Mouse (Mus musculus): ENCODE measurements around the gene H1f0. TPM values are rescaled to one million over a fixed set of nuclear protein-coding genes. Genes with fewer than 3 reads are reported as not detected.

Gene H1f0
- polyA plus RNA-seq, 1 experiment from 2014 or later: 728 TPM

GRCm38 (mm10) chr15:79040501-79041416, 12.5 kb downstream of the H1f0 start:
- Histone ChIP-seq H3K4me2 (peak overlapping the region; percentile 56), H3K36me3 (peaks cover 14% of the 10 kb centered on the region), H3K4me1 (replicated peaks) (peaks cover 52% of the 10 kb centered on the region), H3K4me3 (replicated peaks) (peak overlapping the region; percentile 34), H3K27ac (no peak overlapping the region), H3K27me3 (peaks cover 36% of the 10 kb centered on the region), H3K9me3 (no peaks in the 10 kb centered on the region), H3K9ac (replicated peaks) (0 out of 2 replicates have a peak overlapping the region, but pooled peaks have one; percentile 27)
- WGBS: 20% methylated on average over 24 of the region's 24 CpGs
- ATAC-seq (ENCODE audit: insufficient number of reproducible peaks, insufficient read depth, low FRiP score, low TSS enrichment, low read depth): no peak

- WGBS: 71% methylated on average over 6 of the region's 6 CpGs
- peak within 1 kb of the TSS; percentile 60 for H3K9ac ChIP-seq (replicated peaks)
- ATAC-seq (ENCODE audit: insufficient number of reproducible peaks, insufficient read depth, low FRiP score, low TSS enrichment, low read depth): no peak
- peak within 1 kb of the TSS; percentile 99 for H3K4me2 ChIP-seq
- no peak within 1 kb of the TSS for H3K27ac ChIP-seq
- peak within 1 kb of the TSS; percentile 63 for H3K4me3 ChIP-seq (replicated peaks)
- peaks cover 6% of the 10 kb centered on the region for H3K36me3 ChIP-seq
- H3K9me3 ChIP-seq: no peaks in the 10 kb centered on the region
- H3K4me1 ChIP-seq (replicated peaks): peaks cover 52% of the 10 kb centered on the region
- peaks cover 36% of the 10 kb centered on the region for H3K27me3 ChIP-seq
Measured at GRCm38 (mm10) chr15:79041585-79041984, 13.3 kb downstream of the H1f0 start, which contains the start of gene Galr3. TSS of gene Galr3 (plus strand) at chr15:79041885.

- H3K9ac ChIP-seq (replicated peaks): peak overlapping the region; percentile 60
Measured at GRCm38 (mm10) chr15:79042721-79043491, 14.7 kb downstream of the H1f0 start.

GRCm38 (mm10) chr15:79044837-79045236, 16.6 kb downstream of the H1f0 start:
- H3K9ac ChIP-seq (replicated peaks): no peak overlapping the region
- H3K4me2 ChIP-seq: no peak overlapping the region
- 0% methylated on average over 4 of the region's 4 CpGs for WGBS
- no peaks in the 10 kb centered on the region for H3K9me3 ChIP-seq
- no peak for ATAC-seq (ENCODE audit: insufficient number of reproducible peaks, insufficient read depth, low FRiP score, low TSS enrichment, low read depth)
- no peak overlapping the region for H3K4me3 ChIP-seq (replicated peaks)
- H3K4me1 ChIP-seq (replicated peaks): peaks cover 35% of the 10 kb centered on the region
- H3K36me3 ChIP-seq: no peaks in the 10 kb centered on the region
- peaks cover 36% of the 10 kb centered on the region for H3K27me3 ChIP-seq
- H3K27ac ChIP-seq: no peak overlapping the region

More at GRCm38 (mm10) chr15:79042721-79043491, 14.7 kb downstream of the H1f0 start:
- Histone ChIP-seq H3K9me3 (no peaks in the 10 kb centered on the region), H3K36me3 (no peaks in the 10 kb centered on the region), H3K27me3 (peaks cover 36% of the 10 kb centered on the region), H3K4me3 (replicated peaks) (peak overlapping the region; percentile 63), H3K27ac (no peak overlapping the region), H3K4me1 (replicated peaks) (peaks cover 49% of the 10 kb centered on the region), H3K4me2 (peak overlapping the region; percentile 99)
- under 1% methylated on average over 93 of the region's 105 CpGs for WGBS
- no peak for ATAC-seq (ENCODE audit: insufficient number of reproducible peaks, insufficient read depth, low FRiP score, low TSS enrichment, low read depth)

GRCm38 (mm10) chr15:79048186-79048585, 19.9 kb downstream of the H1f0 start:
- H3K27me3 ChIP-seq: peaks cover 7% of the 10 kb centered on the region
- no peak overlapping the region for H3K27ac ChIP-seq
- peaks cover 22% of the 10 kb centered on the region for H3K4me1 ChIP-seq (replicated peaks)
- H3K9me3 ChIP-seq: no peaks in the 10 kb centered on the region
- ATAC-seq (ENCODE audit: insufficient number of reproducible peaks, insufficient read depth, low FRiP score, low TSS enrichment, low read depth): no peak
- WGBS: 33% methylated on average over 4 of the region's 4 CpGs
- H3K9ac ChIP-seq (replicated peaks): no peak overlapping the region
- no peak overlapping the region for H3K4me2 ChIP-seq
- no peak overlapping the region for H3K4me3 ChIP-seq (replicated peaks)
- peaks cover 21% of the 10 kb centered on the region for H3K36me3 ChIP-seq

GRCm38 (mm10) chr15:79050160-79050845, 22.1 kb downstream of the H1f0 start:
- H3K4me1 ChIP-seq (replicated peaks): peaks cover 10% of the 10 kb centered on the region; the same call in 1 of the 2 replicates

GRCm38 (mm10) chr15:79050964-79051363, 22.7 kb downstream of the H1f0 start:
- H3K36me3 ChIP-seq: peaks cover 48% of the 10 kb centered on the region
- H3K9me3 ChIP-seq: no peaks in the 10 kb centered on the region
- ATAC-seq (ENCODE audit: insufficient number of reproducible peaks, insufficient read depth, low FRiP score, low TSS enrichment, low read depth): no peak
- H3K9ac ChIP-seq (replicated peaks): no peak overlapping the region; the same call in 1 of the 2 replicates
- H3K4me3 ChIP-seq (replicated peaks): no peak overlapping the region
- WGBS: 83% methylated on average over 2 of the region's 2 CpGs
- no peaks in the 10 kb centered on the region for H3K27me3 ChIP-seq
- H3K4me2 ChIP-seq: no peak overlapping the region
- no peak overlapping the region for H3K27ac ChIP-seq
- H3K4me1 ChIP-seq (replicated peaks): 0 out of 2 replicates have a peak, but pooled peaks cover 9% of the 10 kb centered on the region

More at GRCm38 (mm10) chr15:79050160-79050845, 22.1 kb downstream of the H1f0 start:
- WGBS: 38% methylated on average over 9 of the region's 9 CpGs
- Histone ChIP-seq H3K4me3 (replicated peaks) (no peak overlapping the region), H3K27me3 (no peaks in the 10 kb centered on the region), H3K9me3 (no peaks in the 10 kb centered on the region), H3K4me2 (no peak overlapping the region), H3K9ac (replicated peaks) (no peak overlapping the region), H3K36me3 (peaks cover 42% of the 10 kb centered on the region), H3K27ac (no peak overlapping the region)
- peak; percentile 49; the same call in 1 of the 2 replicates for ATAC-seq (ENCODE audit: insufficient number of reproducible peaks, insufficient read depth, low FRiP score, low TSS enrichment, low read depth)

- peaks cover 56% of the 10 kb centered on the region for H3K36me3 ChIP-seq
- H3K4me1 ChIP-seq (replicated peaks): 0 out of 2 replicates have a peak, but pooled peaks cover 9% of the 10 kb centered on the region
- H3K4me2 ChIP-seq: no peak overlapping the region
- 69% methylated on average over 13 of the region's 13 CpGs for WGBS
- no peaks in the 10 kb centered on the region for H3K27me3 ChIP-seq
- ATAC-seq (ENCODE audit: insufficient number of reproducible peaks, insufficient read depth, low FRiP score, low TSS enrichment, low read depth): no peak
- no peaks in the 10 kb centered on the region for H3K9me3 ChIP-seq
- H3K27ac ChIP-seq: peak overlapping the region; percentile 20
- H3K4me3 ChIP-seq (replicated peaks): no peak overlapping the region
- H3K9ac ChIP-seq (replicated peaks): no peak overlapping the region; the same call in 1 of the 2 replicates
Measured at GRCm38 (mm10) chr15:79051461-79052360, 23.5 kb downstream of the H1f0 start.

GRCm38 (mm10) chr15:79052366-79052765, 24.1 kb downstream of the H1f0 start:
- H3K36me3 ChIP-seq: peaks cover 62% of the 10 kb centered on the region
- no peaks in the 10 kb centered on the region for H3K27me3 ChIP-seq
- no peaks in the 10 kb centered on the region for H3K9me3 ChIP-seq
- no peak overlapping the region for H3K4me2 ChIP-seq
- no peak overlapping the region for H3K9ac ChIP-seq (replicated peaks)
- 75% methylated on average over 2 of the region's 2 CpGs for WGBS
- H3K4me3 ChIP-seq (replicated peaks): no peak overlapping the region
- H3K27ac ChIP-seq: no peak overlapping the region
- 0 out of 2 replicates have a peak, but pooled peaks cover 9% of the 10 kb centered on the region for H3K4me1 ChIP-seq (replicated peaks)
- no peak for ATAC-seq (ENCODE audit: insufficient number of reproducible peaks, insufficient read depth, low FRiP score, low TSS enrichment, low read depth)

- Histone ChIP-seq H3K36me3 (peaks cover 95% of the 10 kb centered on the region), H3K9ac (replicated peaks) (no peak overlapping the region), H3K9me3 (no peaks in the 10 kb centered on the region), H3K4me1 (replicated peaks) (peaks cover 7% of the 10 kb centered on the region; the same call in 1 of the 2 replicates), H3K4me2 (no peak overlapping the region), H3K4me3 (replicated peaks) (no peak overlapping the region), H3K27me3 (no peaks in the 10 kb centered on the region), H3K27ac (no peak overlapping the region)
- ATAC-seq (ENCODE audit: insufficient number of reproducible peaks, insufficient read depth, low FRiP score, low TSS enrichment, low read depth): no peak
- WGBS: 91% methylated on average over 7 of the region's 7 CpGs
Measured at GRCm38 (mm10) chr15:79056601-79057000, 28.4 kb downstream of the H1f0 start.
